ENCODE assay signal across 11 mouse cellular contexts in genomic region chr10:127233141-127233540, GRCm38 (mm10). TPM values are rescaled to one million over a fixed set of nuclear protein-coding genes. Genes with fewer than 3 reads are reported as not detected.
DNase-seq lines count a peak whose midpoint lies in the region; TF ChIP-seq lines count a peak whose summit lies in the region.
"Had no signal": no experiment of that assay in that cellular context is flagged by ENCODE, and none has a peak within 500 bp of the region (broad histone marks: within the 10 kb centered on the region; RNA-seq: fewer than 3 reads in every experiment).

No protein-coding gene starts in this region.

- no peak overlapping the region for H3K27ac ChIP-seq in left cerebral cortex, adult 2 months
- H3K27ac ChIP-seq: embryonic facial prominence, embryonic 15.5 days; hindbrain, embryonic 12.5 days; lung, embryonic 15.5 days; midbrain, embryonic 15.5 days had no signal

- H3K4me3 ChIP-seq in left cerebral cortex, adult 2 months: no peak overlapping the region
- H3K4me3 ChIP-seq: embryonic facial prominence, embryonic 15.5 days; hindbrain, embryonic 12.5 days; lung, embryonic 15.5 days; midbrain, embryonic 15.5 days had no signal

- DNase-seq in left cerebral cortex, adult 2 months (ENCODE audit: extremely low spot score in 1 of 2, low spot score in 2 of 2): no peak
- DNase-seq in left cerebral cortex, adult 9 months (ENCODE audit: low spot score in 2 of 2): no peak
- DNase-seq in 416B (ENCODE audit: low read depth): peak; percentile 42
- DNase-seq in B cell, adult 2 months: peak; percentile 43 to 48
- DNase-seq in brain, embryonic 14.5 days (ENCODE audit: low read depth): no peak
- DNase-seq in ovary, postnatal 36 days (ENCODE audit: low spot score): no peak
- DNase-seq in frontal cortex, postnatal 10 days (ENCODE audit: low spot score in 2 of 2): no peak

- peak; percentile 30 for TF ChIP-seq CTCF in left cerebral cortex, adult 2 months (IDR thresholded peaks at IDR 0.05)
- TF ChIP-seq CTCF in brain, embryonic 14.5 days (IDR thresholded peaks at IDR 0.05; ENCODE audit: borderline replicate concordance, extremely low read depth, insufficient read depth, insufficient read length): 0 out of 2 replicates have a peak, but pooled peaks have one; percentile 25

- no peak for TF ChIP-seq POLR2A in brain, embryonic 14.5 days (IDR thresholded peaks at IDR 0.05; ENCODE audit: borderline replicate concordance, extremely low read depth, insufficient read depth, insufficient read length, poor library complexity, severe bottlenecking)

- intact Hi-C loops in left cerebral cortex, adult 2 months (cut with DNase I): no loop called here

RNA-seq across cellular contexts. Expression of gene Pip4k2c, which starts 21.8 kb away (rescaled TPM):
- 100 to 1,000 TPM; 113 to 115 TPM for total RNA-seq in left cerebral cortex, adult 2 months (2021)
- 20.2 and 24.7 TPM in 2 replicates for polyA plus RNA-seq in brain, embryonic 14.5 days (2012; rRNA removed)

RNA-seq across cellular contexts. Expression of gene Kif5a, which starts 30.0 kb away (rescaled TPM):
- total RNA-seq in left cerebral cortex, adult 2 months (2021): 1,000 to 10,000 TPM; 1,016 to 1,023 TPM
- polyA plus RNA-seq in brain, embryonic 14.5 days (2012; rRNA removed): 97.5 and 134 TPM in 2 replicates

RNA-seq across cellular contexts. Expression of gene Dctn2, which starts 33.0 kb away (rescaled TPM):
- total RNA-seq in left cerebral cortex, adult 2 months (2021): 100 to 1,000 TPM; 254 to 259 TPM
- polyA plus RNA-seq in brain, embryonic 14.5 days (2012; rRNA removed): 326 and 373 TPM in 2 replicates

RNA-seq across cellular contexts. Expression of gene Dtx3, which starts 37.6 kb away (rescaled TPM):
- total RNA-seq in left cerebral cortex, adult 2 months (2021): 100 to 1,000 TPM; 207 to 223 TPM
- 405 and 652 TPM in 2 replicates for polyA plus RNA-seq in brain, embryonic 14.5 days (2012; rRNA removed)

RNA-seq across cellular contexts. Expression of gene Arhgef25, which starts 43.3 kb away (rescaled TPM):
- total RNA-seq in left cerebral cortex, adult 2 months (2021): 100 to 1,000 TPM; 198 to 208 TPM
- 66.7 and 98.2 TPM in 2 replicates for polyA plus RNA-seq in brain, embryonic 14.5 days (2012; rRNA removed)

Comparison
In these comparisons a context has a peak if more than half of its experiments do, and no peak if none do; other contexts are left out.
1. DNase-seq: peak in 416B (single experiment) and B cell, adult 2 months (2 of 2); none in left cerebral cortex, adult 2 months (0 of 2), left cerebral cortex, adult 9 months (0 of 2), brain, embryonic 14.5 days (single experiment), ovary, postnatal 36 days (single experiment) and frontal cortex, postnatal 10 days (0 of 2).